Mouse (Mus musculus): Measurements from ENCODE around the gene Zfp292.

- TF ChIP-seq E2F4 (IDR thresholded peaks at IDR 0.05; ENCODE audit: insufficient read depth): no peak
- TF ChIP-seq TCF12 (IDR thresholded peaks at IDR 0.05; ENCODE audit: insufficient read depth, poor library complexity, severe bottlenecking): no peak
- no peak for TF ChIP-seq USF1 (IDR thresholded peaks at IDR 0.05; ENCODE audit: low read depth)
- TF ChIP-seq POLR2A (IDR thresholded peaks at IDR 0.05; ENCODE audit: insufficient read length, low read depth): no peak
- TF ChIP-seq MAX (IDR thresholded peaks at IDR 0.05; ENCODE audit: low read depth): no peak
- TF ChIP-seq POLR2AphosphoS2 (IDR thresholded peaks at IDR 0.05; ENCODE audit: insufficient read length, low read depth): no peak
- TF ChIP-seq MYOD1 (IDR thresholded peaks at IDR 0.05; ENCODE audit: control insufficient read depth in 1 of 3, insufficient read length in 2 of 3, low read depth in 2 of 3): no peak
- no peak for TF ChIP-seq MYOG (IDR thresholded peaks at IDR 0.05; ENCODE audit: control insufficient read depth in 1 of 3, insufficient read depth in 1 of 3, insufficient read length in 2 of 3, low read depth in 2 of 3)
- no peak for TF ChIP-seq CEBPB (IDR thresholded peaks at IDR 0.05; ENCODE audit: insufficient read depth, poor library complexity, severe bottlenecking)
- no peak for TF ChIP-seq TCF3 (IDR thresholded peaks at IDR 0.05; ENCODE audit: insufficient read length, low read depth)
- no peak for TF ChIP-seq REST (IDR thresholded peaks at IDR 0.05; ENCODE audit: insufficient read depth, insufficient read length)
- TF ChIP-seq SRF (IDR thresholded peaks at IDR 0.05; ENCODE audit: control insufficient read depth, insufficient read length, low read depth): no peak
Measured at GRCm38 (mm10) chr4:34898497-34898896, 15.7 kb upstream of the Zfp292 start.
